Mouse (Mus musculus) ovary, postnatal 14 days (tissue): ENCODE measurements at regions not wholly inside any gene's neighbourhood (a gene's known extent, or its start where the extent isn't known, plus 50 kb on each side); places are given as distances from the start of the nearest gene placed in this dataset.

Experiments used
- DNase-seq: peaks from one replicate; pipeline ENCODE4 v3.0.0; 2022; ENCODE audit warnings: low spot score

DNA sequence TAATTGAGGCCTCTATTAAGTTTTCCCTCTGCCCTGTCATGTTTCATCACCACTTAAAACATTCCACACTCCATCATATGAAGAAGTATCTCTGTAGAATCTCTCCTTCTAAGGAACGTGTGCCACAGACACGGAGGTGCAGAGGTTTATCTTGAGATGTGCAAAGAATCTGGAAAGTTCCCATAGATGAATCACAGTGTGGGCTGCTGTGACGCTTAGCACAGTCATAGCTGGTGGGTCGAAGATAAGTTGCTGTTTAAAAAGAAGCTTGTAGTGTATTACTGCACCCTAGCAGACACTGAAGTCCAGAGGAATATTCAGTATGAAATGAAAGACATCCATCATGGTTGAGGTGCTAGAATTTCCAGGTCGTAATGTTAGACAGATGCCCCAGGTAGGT is 179.9 kb upstream of the 4930583I09Rik start:
- DNase-seq: no peak

DNA sequence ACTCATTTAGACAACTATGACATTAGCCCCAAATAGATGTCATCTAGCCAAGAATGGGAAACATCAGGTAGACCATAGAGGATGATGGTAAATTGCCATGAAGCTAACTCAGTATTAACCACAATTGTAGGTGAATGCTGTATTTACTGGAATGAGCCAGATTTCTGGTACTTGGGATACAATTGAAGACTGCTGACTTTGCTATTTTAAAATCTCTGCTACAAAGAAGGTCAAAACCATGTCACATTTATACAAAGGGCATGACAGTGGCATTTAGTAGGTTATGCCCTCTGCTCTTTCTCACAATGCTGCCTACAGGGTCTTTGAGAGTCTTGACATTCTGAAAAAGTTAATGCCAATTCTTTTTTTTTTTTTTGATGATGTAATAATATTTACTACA is 178.8 kb upstream of the 4930583I09Rik start:
- no peak for DNase-seq

DNA sequence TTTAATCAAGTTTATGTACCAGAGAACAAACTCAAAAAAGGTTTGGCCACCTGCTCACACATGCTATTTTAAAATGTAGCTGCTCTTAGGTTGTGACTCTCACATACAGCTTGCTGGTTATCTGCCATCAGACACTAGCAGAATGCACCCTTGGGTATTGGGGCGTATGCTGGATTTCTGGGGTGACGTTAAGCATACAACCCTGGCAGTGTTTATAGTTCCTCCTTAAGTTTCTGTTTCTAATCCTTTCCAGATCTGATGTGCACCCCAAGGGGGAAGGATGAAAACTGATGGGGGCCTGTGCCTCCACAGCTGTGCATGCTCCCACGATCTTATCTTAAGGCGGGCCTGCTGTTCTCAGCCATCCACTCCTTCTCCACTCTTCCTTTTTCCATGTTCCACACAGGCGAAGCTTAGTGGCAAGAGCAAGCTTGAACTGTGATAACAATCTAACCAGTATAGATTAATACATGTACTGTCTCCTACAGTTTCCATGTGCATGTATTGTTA is 164.8 kb upstream of the 4930583I09Rik start:
- peak; percentile 1 for DNase-seq

DNA sequence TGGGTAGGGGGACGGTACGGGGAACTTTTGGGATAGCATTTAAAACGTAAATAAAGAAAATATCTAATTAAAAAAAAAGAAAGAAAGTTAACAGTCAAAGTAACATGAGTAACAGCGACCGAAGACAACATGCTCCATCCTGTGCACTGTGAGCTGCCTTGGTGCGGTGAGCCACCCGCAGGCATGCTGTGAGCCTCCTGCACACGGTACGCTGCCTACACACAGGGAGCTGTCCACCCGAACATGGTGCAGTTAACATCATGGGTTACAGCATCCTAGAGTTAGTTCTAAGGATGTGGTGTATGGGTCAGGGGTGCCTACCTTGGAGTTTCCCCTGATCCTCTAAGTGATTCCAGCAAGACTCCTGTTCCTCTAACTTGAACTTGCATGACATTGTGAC is 158.6 kb upstream of the 4930583I09Rik start:
- DNase-seq: no peak

DNA sequence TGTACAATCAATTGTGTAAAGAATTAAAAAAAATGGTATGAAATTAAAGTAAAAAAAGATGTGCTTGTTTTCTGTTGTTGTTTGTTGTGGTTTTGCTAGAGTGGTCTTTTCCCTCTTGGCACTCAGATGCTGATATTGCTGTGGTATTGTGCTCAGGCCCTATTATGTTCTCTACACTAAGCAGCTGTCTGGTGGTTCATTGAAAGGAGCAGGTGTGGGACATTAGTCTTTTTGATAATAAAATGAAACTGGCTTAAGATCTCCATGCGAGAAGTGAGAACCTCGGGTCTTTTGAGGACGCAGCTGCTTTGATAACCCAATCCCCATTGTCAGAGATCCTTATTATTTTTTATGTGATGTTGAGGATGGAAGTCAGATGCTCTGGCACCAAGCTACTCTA is 155.4 kb upstream of the 4930583I09Rik start:
- DNase-seq: no peak

DNA sequence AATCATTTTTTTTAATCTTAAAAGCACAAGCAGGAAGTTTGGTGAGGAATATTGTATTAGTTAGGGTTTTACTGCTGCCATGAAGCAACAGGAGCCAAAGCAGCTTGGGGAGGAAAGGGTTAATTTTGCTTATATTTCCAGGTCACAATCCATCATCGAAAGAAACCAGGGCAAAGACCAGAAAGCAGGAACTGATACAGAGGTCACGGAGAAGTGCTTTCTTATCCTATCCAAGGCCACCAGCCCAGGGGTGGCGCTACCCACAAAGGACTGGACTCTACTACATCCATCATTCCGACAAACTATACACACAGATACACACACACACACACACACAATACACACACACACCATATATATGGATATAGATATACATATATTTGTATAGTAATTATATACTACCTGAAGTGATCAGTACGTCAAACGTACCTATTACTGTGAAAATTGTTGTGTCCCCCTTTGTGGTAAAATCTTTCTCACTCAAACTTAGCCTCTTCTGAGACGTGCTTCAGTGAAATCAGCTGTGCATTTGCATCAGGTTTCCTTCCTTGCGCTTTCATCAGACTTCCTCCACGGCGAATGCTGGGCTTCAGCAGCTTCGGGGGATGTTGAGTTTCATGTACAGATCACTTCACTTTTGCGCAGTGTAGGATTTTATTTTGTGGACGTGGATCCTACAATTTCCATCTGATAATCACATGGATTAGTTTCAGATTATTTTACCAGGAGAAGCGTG is 148.6 kb upstream of the 4930583I09Rik start:
- no peak for DNase-seq

DNA sequence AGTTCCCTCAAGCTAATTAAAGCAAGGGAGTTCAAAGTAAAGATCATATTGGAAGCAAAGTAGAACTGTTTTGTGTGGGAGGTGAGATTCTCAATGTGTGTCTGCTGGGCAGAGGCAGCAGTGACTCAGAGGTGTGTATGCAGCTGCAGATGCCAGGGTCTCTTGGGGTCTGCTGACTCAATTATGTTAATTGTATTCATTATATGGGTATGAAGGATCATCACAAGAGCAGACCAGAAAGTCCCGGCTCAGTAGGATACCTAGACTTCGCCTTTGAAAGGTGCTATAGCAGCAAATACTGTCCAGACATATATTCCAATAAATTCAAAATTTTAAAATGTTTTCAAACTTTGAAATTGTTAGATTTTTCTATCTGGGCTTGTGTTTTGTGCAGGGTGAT is 147.6 kb upstream of the 4930583I09Rik start:
- DNase-seq: no peak

DNA sequence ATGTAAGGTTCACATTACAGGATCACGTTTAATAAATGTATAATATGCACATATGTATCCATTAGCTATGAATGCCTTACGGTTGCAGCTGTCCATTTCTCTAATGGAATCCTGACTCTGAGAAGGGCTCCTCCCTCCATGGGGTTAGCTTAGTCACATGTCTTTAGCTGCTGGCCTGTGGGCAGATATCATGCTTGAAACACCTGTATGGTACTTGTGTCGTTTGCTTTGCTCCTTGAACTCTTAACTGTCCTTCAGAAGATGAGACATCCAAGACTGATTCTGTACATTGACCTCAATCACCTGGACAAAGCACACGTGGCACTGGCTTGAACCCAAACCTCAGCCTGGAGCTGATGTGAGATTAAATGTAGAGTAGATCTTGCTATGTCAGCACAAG is 128.3 kb upstream of the 4930583I09Rik start:
- DNase-seq: no peak

DNA sequence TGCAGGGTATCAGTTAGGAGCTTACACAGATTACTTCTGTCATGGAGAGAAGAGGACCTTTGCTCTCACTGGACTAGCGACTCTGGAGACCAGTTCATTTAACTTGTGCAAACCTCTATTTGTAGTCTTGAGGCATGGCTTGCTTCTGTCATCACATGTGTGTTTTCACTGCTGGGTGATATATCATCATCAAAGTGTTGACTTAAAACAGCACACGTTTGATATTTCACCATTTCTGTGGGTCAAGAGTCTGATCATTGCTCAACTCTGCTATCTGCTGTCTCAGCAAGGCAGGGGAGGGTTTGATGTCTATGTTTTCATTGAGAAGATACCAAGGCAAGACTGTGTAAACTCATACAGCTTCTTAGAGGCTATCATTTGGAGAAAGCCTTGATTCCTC is 126.0 kb upstream of the 4930583I09Rik start:
- no peak for DNase-seq

DNA sequence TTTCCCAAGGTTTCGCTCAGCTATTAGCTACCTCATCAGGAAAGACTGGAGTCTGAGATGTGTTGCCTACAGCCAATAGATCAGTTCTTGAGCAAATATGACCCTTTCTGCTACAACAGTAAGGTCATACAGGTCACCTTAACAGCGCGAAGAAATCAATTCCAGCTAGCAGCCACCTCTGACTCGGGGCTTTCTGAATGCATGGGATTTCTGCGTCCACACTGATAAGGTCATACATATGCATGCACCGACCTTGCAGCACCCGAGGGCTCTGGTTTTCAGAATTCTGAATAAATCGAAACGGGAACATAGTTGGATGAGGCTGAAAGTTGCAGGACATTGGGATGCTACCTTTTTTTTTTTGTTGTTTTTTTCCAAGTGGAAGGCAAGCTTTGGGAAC is 121.6 kb upstream of the 4930583I09Rik start:
- no peak for DNase-seq

DNA sequence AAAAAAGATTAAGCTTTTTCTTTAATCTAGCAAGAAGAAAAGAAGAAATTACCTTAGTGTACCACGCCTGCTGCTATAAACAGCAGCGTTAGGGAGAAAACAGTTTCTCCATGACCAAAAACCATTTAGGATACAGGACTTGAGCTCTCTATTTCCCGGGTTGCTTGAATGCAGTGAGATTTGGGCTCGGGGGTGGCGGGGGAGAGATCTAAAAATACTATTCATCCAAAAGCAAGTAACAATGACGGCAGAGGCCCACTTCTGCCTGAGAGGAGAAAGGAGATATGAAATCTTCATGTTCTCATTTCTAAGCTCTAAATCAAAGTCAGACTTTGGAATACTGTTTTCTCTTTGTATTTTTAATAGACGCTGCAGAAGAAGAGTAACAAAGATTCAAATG is 120.6 kb upstream of the 4930583I09Rik start:
- no peak for DNase-seq

DNA sequence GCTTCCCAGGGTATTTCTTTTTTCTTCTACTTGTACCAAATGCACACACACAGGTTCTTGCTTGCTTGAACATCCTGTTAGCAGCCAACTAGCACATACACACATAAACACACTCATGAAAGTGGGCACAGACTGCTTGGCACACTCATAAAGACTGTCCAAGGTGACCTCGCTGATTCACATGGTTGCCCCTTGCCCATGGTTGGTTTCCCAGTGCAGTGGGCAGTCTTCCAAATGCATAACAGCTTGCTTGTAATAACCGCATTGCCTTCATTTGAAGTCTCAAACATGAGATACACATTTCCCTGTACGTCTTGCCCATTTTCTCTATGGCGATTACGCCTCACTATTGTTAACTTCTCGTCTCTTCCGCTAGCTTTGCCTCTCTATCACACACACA is 117.4 kb upstream of the 4930583I09Rik start:
- DNase-seq: no peak

DNA sequence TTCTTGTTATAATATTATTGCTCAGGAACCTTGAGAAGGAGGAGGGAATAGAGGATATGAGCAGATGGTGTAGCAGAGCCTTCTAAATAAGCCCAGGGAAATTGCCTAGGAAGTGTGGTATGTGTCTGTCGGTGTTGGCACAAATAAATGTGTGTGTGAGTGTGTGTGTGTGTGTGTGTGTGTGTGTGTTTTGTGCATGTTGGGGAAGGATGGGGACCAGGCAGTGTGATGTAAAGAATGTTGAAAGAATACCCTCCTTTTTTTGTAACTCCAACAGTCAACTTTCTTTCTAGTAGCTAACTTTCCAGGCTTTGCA is 115.7 kb upstream of the 4930583I09Rik start:
- DNase-seq: no peak

DNA sequence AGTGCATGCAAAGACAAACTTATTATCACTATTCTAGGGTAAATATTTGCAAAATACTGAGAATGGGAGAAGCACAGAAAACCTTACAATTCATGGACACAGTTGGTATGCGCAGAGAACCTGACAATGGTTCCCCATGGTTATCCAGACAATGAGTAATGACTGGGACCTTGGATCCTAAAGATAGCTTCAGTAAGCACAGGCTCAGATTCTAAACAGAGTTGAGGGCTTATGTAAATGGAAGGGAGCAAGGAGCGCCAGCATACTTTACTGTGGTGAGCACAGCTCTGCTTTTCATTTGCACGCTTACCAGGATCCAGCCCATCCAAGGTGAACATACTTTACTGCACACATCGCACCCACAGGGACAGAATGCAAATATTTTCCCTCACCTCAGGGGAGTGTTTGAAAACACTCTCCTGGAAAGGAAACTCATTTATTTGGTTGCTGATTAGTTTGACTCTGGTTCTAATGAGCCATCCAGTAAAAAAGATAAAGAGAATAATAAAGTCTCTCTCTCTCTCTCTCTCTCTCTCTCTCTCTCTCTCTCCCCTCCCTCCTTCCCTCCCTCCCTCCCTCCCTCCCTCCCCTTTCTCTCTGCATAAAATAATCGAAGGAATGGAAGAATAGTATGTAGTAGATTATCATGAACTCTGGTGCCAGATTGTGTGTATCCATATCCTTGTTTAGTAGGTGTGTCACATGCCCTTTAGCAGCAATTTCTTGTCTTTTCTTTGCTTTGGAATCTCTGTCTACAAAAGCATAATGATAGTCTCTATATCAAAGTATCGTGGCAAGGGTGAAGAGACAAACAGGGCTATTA is 115.1 kb upstream of the 4930583I09Rik start:
- DNase-seq: no peak

DNA sequence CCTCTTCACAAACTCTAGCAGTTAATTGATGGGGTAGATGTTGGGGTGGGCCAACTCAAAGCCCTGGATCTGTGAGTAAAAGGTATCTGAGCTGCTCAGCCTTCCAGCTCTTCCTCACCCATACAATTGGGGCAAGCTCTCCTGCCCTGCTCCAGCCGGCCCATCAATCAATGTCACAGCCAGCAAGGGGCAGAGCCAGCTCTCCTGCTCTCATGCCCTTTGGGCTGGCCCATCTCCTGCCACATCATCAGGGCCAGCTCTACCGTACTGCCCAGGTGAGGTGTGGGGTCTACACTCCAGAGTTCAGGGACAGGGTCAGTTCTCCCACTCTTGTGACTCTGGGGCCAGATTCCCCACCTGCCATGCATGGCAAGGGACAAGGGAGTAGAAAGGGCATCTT is 107.3 kb upstream of the 4930583I09Rik start:
- DNase-seq: no peak

DNA sequence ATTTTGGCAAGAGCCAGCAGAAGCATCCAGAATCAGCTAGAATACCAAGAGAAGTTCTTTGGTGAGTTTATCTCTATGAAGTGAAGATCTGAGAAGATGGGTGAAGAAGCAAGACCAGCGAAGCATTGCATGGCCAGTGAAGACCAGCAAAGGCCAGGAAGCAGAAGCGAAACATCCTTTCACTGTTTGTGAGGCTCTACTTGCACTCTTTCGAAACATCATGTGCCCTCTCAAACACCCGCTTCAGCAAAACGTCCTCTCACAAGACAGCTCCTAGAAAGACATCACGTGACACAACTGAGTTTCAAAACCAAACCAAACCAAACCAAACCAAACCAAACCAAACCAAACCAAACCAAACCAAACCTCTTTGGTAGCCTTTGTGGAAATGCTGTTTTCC is 105.7 kb upstream of the 4930583I09Rik start:
- DNase-seq: no peak

DNA sequence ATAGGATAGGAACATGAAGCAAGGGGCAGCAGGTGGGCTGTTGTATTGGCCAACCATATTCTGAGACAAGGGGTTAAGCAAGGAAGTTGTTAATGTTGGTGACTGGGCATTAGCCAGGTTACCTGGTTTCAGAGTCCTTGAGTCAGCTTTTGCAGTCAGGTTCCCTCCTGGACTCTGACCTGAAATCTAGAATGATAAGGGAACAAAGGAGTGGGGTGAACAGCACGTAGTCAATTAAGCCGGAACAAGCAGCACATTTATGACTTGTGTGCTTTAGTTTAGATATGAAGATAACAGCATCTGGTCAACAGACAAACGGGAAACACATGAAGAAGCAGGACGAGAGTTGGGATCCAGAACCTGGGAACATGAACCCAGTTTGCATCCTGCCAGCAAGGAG is 99.8 kb upstream of the 4930583I09Rik start:
- no peak for DNase-seq

DNA sequence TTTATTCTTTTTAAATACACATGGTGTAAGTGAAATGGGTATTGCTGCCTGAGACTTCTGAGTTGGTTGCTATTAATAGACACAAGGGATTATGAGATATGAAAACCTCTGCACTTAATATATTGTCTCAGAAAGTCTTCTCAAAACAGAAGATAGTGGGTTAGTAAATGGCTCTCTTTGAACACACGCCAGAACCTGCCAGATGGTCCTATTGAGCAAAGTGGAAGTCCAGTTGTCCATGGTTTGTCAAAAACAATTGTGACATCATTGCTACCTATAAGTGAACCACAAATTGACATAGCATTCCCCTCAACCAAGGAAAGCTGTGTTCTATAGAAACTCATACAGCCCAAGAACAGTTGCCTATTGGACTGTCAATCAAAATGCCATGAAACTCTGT is 98.5 kb upstream of the 4930583I09Rik start:
- DNase-seq: no peak

DNA sequence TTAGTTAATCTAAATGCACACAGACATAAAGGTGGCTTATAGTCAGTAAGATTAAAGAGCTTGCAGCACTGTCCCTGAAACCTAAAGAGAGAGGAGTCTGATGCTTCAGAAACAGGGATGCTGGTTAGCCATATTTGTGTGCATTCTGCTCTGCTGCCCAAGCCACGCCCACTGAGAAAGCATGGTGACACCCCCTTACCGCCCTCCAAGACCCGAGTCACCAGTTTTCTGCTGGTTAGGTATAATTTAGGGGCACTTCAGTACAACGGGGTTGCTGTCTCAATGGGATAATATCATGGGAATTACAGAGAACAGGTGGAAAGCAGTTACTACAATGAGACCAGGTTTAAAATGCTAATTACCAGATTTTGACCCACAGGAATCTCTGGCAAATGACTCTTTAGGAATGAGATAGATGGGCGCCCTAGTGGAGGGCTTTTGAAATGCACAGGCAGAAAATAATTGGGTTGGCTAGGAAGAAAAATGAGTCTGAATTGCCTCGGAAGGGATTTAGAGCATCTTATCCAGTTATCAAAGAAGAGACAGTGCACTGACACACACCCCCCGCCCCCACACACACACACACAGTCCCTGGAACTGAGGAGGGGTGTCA is 95.1 kb upstream of the 4930583I09Rik start:
- no peak for DNase-seq

DNA sequence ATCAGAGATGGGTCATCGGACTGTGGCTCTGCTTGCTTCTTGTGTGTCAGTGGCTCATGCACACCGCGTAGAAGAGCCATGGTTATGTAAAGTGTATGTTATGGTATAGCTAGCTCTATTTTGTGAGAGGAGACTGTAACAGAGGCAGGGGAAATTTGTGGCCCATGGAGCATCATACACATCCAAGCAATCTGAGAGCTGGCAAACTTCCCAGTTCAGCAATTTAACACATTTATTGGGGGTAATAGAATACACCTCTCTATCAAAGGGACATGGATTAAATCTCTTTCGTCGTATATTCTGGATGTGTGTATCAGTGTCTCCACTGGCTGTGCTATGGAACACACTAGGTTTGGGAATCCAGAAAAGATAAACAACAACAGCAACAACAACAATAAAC is 87.9 kb upstream of the 4930583I09Rik start:
- no peak for DNase-seq

DNA sequence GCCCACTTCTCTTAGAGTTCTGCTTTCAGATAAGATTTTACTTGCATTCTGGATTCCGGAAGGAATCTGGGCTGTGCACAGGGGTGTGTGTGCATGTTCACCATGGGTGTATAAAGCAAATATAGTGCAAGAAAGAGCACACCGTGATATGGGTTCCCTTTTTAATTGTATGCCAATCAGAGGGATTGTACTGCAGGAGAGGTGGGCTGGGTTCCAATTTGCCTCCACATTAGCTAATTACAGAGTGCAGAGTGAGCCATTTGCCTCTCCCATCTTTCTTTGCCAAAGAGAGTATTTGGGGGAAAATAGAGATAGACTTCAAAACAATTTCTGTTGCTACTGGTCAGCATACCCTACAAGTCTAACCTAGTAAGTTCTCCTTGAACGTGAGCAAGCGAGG is 86.4 kb upstream of the 4930583I09Rik start:
- DNase-seq: no peak

DNA sequence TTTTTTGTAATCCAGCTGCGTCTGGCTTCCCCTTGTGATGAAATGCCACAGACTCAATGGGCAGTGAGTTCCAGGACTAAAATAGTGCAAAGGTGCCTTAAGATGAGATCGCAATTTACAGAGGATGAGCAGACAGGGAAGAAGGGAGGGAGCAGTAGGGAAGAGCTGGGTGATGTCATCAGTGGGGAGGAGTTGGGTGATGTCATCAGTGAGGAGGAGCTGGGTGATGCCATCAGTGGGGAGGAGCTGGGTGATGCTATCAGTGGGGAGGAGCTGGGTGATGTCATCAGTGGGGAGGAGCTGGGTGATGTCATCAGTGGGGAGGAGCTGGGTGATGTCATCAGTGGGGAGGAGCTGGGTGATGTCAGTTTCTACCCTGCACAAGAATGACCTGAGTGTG is 84.4 kb upstream of the 4930583I09Rik start:
- DNase-seq: no peak

DNA sequence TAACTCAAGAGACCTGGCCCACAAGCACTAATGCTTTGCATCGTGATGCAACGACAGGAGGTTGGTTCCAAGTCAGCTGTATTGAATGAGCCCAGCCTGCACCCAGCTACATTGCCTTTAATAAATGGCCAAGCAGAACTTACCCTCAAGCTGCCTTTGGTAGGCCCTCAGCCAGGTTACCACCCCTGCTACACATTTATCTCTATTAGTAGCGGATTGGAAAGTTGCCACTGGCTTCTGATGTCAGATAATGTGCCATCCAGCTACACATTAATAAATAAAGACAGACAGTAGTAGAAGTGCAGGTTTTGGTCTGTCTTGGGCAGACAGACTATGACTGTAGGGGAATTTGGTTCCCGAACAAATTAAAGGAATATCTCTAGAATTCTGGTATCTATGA is 82.0 kb upstream of the 4930583I09Rik start:
- no peak for DNase-seq
